Mouse (Mus musculus) thymus, postnatal 10 days (tissue): ENCODE results near the gene Syn3.

ENCODE experiments used
- DNase-seq, 2 experiments: peaks; one replicate each; pipeline ENCODE4 v3.0.0; 2021; ENCODE audit warnings: low spot score in 2 of 2

The Syn3 gene

GRCm38 (mm10) chr10:86313448-86313847 is 185.2 kb downstream of the Syn3 start:
- no peak for DNase-seq

DNA sequence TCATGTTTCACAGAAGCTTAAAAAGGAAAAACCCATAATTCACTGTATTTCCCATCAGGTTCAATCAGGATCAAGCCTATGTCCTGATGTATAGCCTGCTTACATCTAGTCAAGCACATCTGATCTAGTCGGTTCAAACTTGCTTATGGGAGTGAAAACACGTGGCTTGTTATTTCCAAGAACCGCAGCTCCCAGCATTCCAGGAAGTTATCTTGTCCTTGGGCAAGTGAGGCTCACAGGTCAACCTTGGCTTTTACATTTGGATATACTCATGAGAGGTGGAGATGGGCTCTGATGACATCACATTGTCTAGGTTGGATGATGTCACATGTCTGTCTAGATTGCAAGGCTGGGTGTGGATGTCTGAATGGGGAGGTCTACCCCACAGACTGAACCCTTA is 185.7 kb downstream of the Syn3 start:
- DNase-seq, result no peak

DNA sequence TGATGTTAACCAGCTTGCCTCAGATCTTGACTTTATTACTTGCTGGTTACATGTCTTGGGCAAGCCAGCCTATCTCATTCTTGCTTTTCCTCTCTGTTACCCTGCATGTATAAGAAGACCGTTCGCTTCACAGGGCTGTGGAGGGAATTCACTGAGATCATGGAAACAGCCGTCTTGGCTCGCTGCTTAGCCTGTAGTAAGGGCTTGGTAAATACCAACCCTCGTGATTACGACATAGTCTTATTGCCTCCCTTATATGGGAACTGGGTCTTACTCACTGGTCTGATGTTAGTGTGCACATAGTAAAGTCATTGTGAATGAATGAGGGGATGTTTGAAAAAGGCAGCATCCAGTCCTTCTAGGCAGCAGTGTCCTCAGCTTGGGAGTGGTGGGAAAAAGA is 188.2 kb downstream of the Syn3 start:
- no peak for DNase-seq

DNA sequence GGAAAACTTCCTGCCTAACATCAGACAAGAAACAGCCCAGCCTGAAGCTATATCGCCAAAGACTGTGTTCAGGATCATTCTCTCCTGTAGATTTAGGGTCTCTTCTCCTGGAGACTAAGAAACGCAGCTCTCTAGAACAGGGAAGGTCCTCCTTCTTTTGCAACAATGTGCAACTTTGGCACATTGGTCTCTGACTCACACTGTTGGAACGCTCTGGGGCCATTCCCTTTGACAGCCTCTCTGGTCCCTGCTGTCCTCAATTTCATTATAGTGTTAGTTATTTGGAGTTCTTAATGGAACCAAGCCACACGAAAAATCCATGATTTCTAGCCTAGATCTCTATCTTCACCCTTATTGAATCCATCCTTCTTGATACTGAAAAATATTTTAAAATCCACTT is 191.5 kb downstream of the Syn3 start:
- DNase-seq, result no peak

GRCm38 (mm10) chr10:86304583-86304982 is 194.1 kb downstream of the Syn3 start:
- DNase-seq, result no peak

DNA sequence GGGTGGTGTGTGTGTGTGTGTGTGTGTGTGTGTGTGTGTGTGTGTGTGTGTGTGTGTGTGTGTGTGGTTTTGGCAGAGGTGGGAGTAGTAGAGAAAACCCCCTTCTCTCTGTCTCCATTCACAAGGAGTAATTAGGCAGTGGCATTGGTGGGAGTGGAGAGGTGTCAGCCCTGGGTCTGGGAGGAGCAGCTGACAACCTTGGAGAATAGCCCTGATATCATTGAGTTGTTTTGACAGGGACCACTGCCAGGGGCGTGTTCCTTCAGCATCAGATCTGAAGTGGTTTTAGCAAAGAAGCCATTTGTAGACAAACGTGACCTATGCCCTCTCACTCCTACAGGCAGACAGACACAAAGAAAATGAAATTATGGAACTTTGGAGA is 195.2 kb downstream of the Syn3 start:
- DNase-seq, result no peak

GRCm38 (mm10) chr10:86302761-86303494 is 195.8 kb downstream of the Syn3 start:
- peak in 1 of 2 experiments; percentile 8 for DNase-seq

DNA sequence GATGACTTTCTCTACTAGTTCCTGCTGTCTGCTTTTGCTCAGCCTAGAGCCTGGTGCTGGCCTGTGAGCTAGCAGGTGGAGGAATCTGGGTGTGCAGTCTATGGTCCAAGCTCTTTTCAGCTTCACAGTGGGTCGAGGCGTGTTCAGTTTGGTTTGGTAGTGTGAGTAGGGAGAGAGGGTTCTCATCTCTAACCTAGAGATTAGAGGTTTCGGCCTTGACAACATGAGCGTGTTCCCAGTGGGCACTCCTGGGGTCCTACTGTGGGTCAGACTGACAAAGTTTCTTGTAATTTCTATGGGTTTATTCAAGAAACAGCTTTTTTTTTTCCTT is 196.4 kb downstream of the Syn3 start:
- no peak for DNase-seq

- DNase-seq, result no peak
These were observed 196.9 kb downstream of the Syn3 start for GRCm38 (mm10) chr10:86301593-86302317.

- no peak for DNase-seq
These were observed 197.6 kb downstream of the Syn3 start for GRCm38 (mm10) chr10:86301117-86301490.

GRCm38 (mm10) chr10:86300293-86301116 is 198.2 kb downstream of the Syn3 start, which contains the start of gene Timp3:
Gene Timp3, plus strand, starts transcription at chr10:86300372.
- no peak for DNase-seq

GRCm38 (mm10) chr10:86299795-86300194 is 198.9 kb downstream of the Syn3 start:
- no peak for DNase-seq

GRCm38 (mm10) chr10:86298326-86298725 is 200.4 kb downstream of the Syn3 start:
- no peak for DNase-seq

DNA sequence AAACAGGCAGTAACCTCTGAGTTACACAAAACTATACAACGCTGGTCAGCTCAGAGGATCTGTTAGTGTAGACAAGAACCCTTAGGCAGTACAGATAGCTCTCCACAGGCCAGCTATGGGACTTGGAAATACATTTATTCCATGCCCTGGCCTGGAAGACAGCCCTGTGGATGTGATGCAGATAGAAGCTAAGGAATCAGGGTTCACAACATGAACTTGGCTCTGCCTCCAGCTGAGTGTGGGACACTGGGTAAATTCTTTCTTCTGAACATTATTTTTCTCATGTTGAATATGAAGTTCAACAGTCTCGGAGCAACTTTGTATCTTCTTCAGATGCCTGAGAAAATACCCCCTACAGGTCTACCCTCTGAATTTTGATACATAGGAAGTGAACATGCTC is 201.4 kb downstream of the Syn3 start:
- no peak for DNase-seq

- peak; percentile 7 to 60 for DNase-seq
These were observed 202.6 kb downstream of the Syn3 start for GRCm38 (mm10) chr10:86296111-86296510.

DNA sequence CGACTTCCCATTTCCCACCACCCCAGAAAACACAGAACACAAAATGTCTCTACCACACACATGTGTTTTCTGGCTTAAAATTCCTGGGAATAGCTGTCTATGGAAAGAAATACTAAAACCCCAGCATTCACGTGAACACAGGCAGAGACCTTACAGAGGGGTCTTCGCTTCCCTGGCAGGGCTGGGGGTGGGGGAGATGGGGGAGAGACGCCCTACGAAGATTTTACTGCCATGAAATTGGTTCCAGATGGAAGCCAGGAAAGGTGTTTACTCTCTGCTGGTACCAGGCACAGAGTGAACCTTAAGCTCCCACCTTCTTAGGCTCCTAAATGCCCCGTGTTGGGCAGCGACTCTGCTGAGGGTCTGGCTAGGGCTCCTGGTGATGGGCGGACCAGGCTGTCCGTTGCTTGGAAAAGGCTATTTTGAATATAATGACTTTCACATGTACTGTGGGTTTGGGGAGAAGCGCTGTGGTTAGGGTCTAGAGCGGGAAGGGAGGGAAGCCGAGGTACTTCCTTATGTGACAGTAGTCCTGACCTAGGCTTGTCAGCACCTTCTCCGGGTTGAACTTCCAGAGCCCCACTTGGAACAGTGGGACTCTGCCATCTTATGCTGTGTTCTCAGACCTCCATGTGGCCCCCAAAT is 203.1 kb downstream of the Syn3 start:
- no peak for DNase-seq

GRCm38 (mm10) chr10:86294599-86295365 is 203.9 kb downstream of the Syn3 start:
- DNase-seq, result no peak

DNA sequence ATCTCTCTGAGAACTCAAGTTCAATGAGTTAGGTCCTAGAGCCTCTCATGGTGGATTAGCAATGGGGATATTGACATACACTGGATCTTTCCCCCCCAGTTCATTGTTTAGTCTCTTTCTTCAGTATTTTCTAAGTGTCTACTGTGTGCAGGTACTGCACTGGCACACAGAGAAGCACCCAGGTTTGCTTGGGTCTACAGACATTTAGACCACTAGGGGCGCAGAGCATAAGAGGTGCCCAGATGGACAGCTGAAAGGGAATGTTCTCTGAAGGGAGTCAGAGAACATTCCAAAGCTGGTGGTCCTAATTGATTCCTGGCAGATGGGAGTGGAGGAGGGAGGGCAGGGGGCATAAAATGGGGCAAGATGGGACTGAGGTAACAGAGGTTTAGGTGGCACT is 204.8 kb downstream of the Syn3 start:
- no peak for DNase-seq

DNA sequence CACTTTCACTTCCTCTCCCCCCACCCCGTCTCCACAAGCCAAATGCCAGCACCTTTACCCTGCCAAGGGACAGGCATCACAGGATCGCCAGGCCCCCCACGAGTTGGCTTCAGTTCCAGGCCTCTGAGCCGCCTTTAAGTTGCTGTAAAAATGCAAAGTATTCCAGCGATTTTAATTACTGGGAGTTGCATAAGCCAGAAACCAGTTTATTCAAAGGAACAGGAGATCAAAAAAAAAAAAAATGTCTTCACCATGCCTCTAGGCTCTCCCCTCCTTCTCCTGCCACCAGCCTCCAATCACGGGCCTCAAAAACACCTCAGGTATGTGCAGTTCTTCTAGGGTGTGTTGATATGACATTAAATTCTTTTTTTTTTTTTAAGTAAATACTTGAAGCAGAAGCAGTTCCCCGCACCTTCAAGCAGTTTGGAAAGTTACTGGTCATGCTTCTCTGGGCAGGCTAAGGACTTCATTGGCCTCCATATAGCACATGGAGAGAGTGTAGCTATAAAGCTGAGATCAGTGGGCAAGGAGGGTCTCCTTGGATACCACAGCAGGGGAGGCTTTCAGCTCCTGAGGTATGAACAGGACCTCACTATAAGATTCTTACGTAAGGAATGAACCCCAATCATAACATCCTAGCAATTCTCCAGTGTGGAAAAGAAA is 208.5 kb downstream of the Syn3 start:
- DNase-seq, result no peak

DNA sequence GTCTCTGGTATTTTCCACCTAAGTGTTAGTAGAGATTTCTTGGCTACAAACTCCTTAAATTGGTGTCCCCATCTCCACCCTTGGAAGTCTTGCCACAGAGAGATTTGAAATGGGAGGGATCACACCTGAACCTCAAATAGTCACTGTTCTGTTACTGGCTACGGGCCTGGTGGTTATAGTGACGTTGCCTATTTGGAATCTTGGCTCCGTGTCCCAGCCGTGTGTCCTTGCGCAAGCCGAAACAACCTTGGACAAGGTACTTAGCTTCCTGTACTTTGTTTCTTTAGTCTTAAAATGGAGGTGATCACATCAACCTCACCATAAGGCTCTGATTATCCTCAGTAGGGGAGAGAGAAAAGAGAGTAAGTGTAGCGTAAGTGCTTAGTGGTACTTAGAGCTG is 212.2 kb downstream of the Syn3 start:
- no peak for DNase-seq

- DNase-seq, result no peak
These were observed 217.5 kb downstream of the Syn3 start for GRCm38 (mm10) chr10:86281238-86281637.
